Mouse (Mus musculus): ENCODE results near the gene Kat6b.

Kat6b gene

DNA sequence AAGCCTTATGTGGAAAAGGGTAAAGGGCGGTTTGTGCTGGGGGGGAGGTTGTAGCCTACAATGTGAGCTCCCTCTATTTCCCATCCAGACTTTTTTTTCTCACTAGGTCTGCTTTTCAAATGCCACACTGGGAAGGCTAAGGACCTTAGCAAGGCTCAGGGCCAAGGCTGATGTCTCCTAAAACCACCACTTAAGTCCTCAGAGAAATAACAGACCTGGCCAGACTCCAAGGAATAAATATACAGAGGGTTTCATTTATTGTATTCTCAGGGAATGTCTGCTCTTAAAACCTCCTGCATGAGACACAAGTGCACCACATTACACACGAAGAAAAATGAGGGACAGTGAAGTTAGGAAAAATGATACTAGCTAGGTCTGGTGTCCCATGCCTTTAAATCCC, 230.0 kb downstream of the Kat6b start:
- DNase-seq (ENCODE audit: low spot score), result no peak

GRCm38 (mm10) chr14:21714486-21714885, 233.3 kb downstream of the Kat6b start, which contains the start of gene Dupd1:
Gene Dupd1 (minus strand): TSS chr14:21714576.
- peak; percentile 30 for DNase-seq (ENCODE audit: low spot score)

- peak; percentile 59 for DNase-seq (ENCODE audit: low spot score)
These were observed 238.6 kb downstream of the Kat6b start for GRCm38 (mm10) chr14:21719646-21720383.

DNA sequence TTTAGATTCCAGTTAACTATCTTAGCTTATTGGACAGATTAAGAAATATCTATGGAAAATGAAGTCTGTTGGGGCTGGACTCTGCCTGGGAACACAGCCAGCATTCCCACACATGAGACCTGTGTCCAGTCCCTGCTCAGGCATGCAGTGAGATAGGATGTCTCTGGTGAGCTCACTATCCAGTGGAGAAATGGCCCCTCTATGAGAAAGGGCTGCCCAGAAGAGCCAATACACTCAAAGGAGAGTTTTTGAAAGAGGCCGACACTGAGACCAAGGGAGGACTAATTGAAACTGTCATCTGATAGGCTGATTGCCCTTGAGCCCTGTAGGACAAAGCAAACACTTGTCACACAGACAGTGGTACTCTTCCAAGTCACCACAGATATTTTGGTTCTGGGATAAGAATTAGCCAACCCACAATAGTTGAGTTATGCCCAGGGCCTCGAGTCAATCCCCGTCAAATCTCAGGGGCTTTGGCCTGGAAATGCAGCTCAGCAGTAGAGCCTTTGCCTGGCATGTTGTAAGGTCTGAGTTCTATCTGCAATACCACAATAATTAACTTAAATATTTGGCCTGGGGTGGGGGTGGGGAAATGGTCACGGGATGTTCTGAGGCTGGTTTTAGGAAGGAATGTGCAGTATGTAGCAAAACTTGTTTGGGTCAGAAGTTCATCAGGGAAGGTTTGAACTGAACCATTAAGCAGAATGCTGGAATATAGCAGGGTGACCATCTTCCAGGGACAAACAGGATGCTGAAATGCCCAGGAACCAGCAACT, 239.4 kb downstream of the Kat6b start:
- no peak for DNase-seq (ENCODE audit: low spot score)
